Mouse (Mus musculus) ES-Bruce4 (cell line): ENCODE measurements around the gene Tnni3k.
"Not testable (repeated sequence)": the region's sequence is repeated elsewhere in the genome, so short reads cannot be mapped to it uniquely, and the experiment has no call there.

Experiments used
- CTCF ChIP-seq: IDR thresholded peaks from one replicate; pipeline ENCODE4 v1.8.1; 2011; ENCODE audit warnings: low read depth, low read length
- POLR2A ChIP-seq: IDR thresholded peaks from one replicate; pipeline ENCODE4 v1.8.1; 2011; ENCODE audit warnings: low read length; ENCODE audit not compliant: insufficient read depth

- not testable (repeated sequence) for TF ChIP-seq CTCF, POLR2A
These were observed 235.5 kb downstream of the Tnni3k start for GRCm38 (mm10) chr3:154819684-154820083.
